Mouse (Mus musculus) brain, adult 10 weeks (tissue): Measurements from ENCODE around the gene P2rx6. TPM values are rescaled to one million over a fixed set of nuclear protein-coding genes. Genes with fewer than 3 reads are reported as not detected.

Source experiments
- polyA plus RNA-seq: library from polyadenylated mRNA; stranded (reverse); fragments of 350-450 nt; fragmentation: Illumina TruSeq; extraction: RNeasy Lipid Tissue Mini Kit (QIAGEN cat#74804); gene quantifications from one replicate; pipeline ENCODE4 v1.2.3, GENCODE M21; 2015; ENCODE audit warnings: low read depth, low replicate concordance

The P2rx6 gene
- 2.4 TPM for polyA plus RNA-seq

DNA sequence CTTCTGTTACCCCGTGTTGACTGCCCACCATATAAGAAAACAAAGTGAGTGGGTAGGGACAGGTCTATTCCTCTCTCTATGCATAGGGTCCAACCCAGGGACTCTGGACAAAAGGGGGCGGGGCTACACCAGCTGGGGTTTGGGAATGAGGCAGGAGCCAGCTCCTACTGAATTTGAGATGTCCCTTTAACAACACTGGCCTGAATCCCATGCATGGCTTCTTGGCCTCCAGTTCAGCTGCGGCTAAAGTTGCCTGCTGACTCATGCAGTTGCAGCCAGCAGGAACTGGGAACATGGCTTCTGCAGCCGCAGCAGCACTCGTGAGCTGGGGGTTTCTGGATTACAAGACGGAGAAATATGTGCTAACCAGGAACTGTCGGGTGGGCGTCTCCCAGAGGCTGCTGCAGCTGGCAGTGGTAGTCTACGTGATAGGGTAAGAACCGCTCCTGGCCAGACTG is at the start of gene P2rx6:
TSS of gene P2rx6 (plus strand) at position 135 of the 458 bp plus-strand sequence.

DNA sequence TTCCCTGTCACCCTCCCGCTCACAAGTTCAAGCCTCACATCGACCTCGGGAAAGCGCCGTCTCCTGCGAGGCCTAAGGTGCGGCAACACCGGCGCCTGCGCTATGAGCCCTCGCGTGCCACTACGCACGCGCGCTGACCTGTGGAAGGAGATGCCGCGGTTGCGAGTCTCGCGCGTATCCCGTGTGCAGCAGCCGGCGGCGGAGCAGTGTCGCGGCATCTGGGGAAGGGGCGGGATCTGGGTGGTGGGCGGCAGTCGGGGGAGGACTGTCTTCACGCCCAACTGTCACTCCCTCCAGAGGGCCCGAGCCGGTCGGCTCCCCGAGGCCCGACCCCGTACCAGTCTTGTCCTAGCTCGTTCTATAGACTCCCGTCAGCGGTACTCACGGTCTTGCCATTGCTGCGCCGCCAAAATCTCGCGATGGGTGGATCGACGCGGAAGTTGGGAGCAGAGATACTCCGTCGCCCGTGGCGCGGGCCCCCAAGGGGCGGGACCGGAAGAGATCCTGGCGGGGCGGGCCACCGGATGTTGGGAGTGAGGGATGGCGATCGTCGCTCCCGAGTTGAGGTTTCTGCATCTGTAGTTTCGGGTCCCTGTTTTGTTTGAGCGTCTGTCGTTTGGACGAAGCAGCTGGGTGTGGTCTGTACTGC is 30.9 kb upstream of the P2rx6 start, which contains the start of gene Thap7:
TSS of gene Thap7 (minus strand) at position 497 of the 649 bp plus-strand sequence.

DNA sequence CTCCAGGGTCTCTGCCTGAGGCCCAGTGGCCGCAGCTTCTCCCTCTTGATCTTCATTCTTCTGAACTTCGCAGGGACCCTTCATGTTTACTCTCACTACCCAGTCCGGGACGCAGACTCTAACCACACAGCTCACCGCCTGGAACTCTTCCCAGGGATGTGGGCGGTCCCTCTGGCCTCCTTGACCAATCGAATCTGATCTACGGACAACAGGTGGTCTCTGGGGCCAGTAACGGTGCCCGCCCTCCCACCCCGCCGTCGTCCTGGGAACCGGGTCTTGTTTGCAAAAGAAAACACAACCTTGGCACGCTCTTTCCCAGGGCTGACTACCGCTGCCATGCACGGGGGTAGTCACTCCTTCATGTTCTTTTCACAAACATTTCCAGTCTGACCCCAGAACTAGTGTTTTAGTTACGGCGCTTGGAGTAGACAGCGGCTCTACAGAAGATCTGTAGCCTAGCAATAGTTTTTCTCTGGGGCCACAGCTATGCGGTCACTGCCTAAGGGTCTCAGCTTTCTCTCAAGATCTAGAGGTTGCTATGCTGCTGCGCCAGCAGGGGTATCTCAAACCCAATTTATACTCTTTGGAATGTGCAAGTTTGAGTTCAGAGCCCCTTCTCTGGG is 446 bp upstream of the P2rx6 start, which contains the start of gene Lrrc74b:
TSS of gene Lrrc74b (minus strand) at position 120 of the 623 bp plus-strand sequence.

DNA sequence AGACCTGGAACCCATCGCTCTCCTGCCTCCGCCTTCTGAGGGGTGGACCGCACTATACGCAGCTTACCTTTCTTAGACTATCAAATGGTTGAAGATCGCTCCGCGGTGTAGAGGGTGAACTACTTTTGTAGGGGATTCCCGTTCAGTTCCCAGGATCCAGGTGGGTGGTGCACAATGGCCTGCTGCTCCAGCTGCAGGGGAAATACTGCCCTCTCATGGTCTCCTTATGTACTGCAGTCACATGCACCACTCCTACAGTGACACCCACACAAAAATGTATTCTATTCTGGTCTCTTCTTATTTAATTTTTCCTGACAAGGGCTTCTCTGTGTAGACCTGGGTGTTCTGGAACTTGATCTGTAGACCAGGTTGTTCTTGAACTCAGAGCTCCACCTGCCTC is 21.4 kb downstream of the P2rx6 start, which contains the start of gene Slc7a4:
TSS of gene Slc7a4 (minus strand) at position 151 of the 400 bp plus-strand sequence.

DNA sequence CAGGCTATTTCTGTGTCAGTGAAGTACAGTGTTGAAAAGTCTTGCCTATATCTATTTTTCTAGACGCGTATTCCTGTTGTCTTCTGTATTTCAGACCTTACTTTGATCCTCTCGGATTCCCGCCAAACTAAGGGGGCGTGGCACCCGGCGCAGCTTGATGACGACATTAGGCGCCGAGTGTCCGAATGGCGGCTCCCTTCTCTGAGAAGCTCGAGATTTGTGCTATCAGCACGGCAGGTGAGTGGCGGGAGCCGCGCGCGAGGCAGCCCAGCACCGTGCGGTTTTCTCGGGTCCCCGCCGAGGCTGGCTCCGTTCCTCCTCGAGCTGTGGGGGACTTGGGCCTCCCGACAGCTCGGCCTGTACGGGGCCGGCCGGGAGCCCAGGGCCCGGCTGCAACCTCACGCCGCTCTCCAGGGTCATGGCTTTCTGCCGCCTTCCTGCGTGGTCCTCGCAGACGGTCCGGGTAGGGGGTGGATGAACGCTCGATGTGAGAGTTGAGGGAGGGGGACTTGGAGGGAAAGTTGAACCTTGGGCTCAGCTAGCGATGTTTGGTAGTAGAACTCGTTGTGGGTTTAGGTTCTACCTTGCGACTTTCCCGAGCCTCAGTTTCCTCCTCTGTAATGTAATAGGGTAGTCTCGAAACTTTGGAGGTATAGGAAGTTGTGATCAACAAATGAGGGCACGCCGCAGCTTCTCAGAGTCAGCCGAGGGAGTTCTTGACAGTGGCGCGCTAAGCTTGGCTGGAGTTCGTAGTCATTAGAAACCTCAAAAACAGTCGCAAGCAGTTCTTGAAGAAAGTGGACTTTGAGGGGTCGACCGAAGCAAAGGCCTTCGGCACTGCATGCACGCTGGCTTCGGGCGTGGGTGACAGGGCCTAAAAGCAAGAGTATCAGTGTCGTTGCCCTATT is 57.8 kb downstream of the P2rx6 start, which contains the start of gene Smpd4:
TSS of gene Smpd4 (plus strand) at position 157 of the 908 bp plus-strand sequence.

Other genes with a start within 250 kb of the P2rx6 start
- 5.0 TPM for gene Serpind1, start 230.5 kb upstream of the P2rx6 start, polyA plus RNA-seq
- 24.2 TPM for gene Snap29, start 155.9 kb upstream of the P2rx6 start, polyA plus RNA-seq
- 204 TPM for gene Pi4ka, start 155.6 kb upstream of the P2rx6 start, polyA plus RNA-seq
- 27.5 TPM for gene Crkl, start 109.9 kb upstream of the P2rx6 start, polyA plus RNA-seq
- gene Aifm3, start 72.3 kb upstream of the P2rx6 start, polyA plus RNA-seq: 101 TPM
- 174 TPM for gene Lztr1, start 53.2 kb upstream of the P2rx6 start, polyA plus RNA-seq
- gene Thap7, start 30.7 kb upstream of the P2rx6 start, polyA plus RNA-seq: 42.3 TPM
- gene Lrrc74b, start 638 bp upstream of the P2rx6 start, polyA plus RNA-seq: 1.9 TPM
- 65.0 TPM for gene Slc7a4, start 21.3 kb downstream of the P2rx6 start, polyA plus RNA-seq
- 61.5 TPM for gene Smpd4, start 57.5 kb downstream of the P2rx6 start, polyA plus RNA-seq
- gene Ccdc74a, start 84.6 kb downstream of the P2rx6 start, polyA plus RNA-seq: 29.0 TPM
- gene Med15, start 171.0 kb downstream of the P2rx6 start, polyA plus RNA-seq: 43.6 TPM
- gene Klhl22, start 197.7 kb downstream of the P2rx6 start, polyA plus RNA-seq: 87.8 TPM
- gene Scarf2, start 235.4 kb downstream of the P2rx6 start, polyA plus RNA-seq: 2.0 TPM